Mouse (Mus musculus) cerebellum, adult 2 months (tissue): ENCODE measurements at regions not wholly inside any gene's neighbourhood (a gene's known extent, or its start where the extent isn't known, plus 50 kb on each side); places are given as distances from the start of the nearest gene placed in this dataset.

Experiments
- CTCF ChIP-seq: fragments of 200-500 bp; IDR thresholded peaks from 2 replicates; pipeline ENCODE4 v1.5.1; 2011; ENCODE audit warnings: low read depth, mild to moderate bottlenecking, control low read depth, low read length, moderate library complexity, borderline replicate concordance; ENCODE audit not compliant: insufficient read depth
- POLR2A ChIP-seq: fragments of 200-500 bp; IDR thresholded peaks from 2 replicates; pipeline ENCODE4 v1.6.1; 2011; ENCODE audit warnings: low read length, control low read depth, borderline replicate concordance; ENCODE audit not compliant: insufficient read depth

DNA sequence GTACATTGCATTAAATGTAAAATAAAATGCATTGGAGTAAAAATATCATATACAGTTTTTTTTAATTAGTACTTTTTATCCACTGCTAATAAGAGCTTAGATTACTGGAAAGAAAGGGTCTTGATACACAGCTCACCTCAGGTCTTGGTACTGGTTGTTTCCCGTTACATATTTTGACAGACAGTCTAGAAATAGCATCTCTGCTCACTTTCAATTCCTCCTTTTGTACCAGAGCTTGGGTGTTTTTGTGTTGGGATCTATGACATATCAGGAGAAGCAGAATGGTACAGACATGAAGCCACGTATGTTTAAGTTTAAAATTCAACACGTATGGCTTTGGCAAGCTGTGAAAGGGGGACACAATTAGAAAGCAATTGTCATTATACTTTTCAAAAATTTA lies 80.3 kb upstream of the Smarca2 start:
- no peak for TF ChIP-seq CTCF
- TF ChIP-seq POLR2A: no peak
